Mouse (Mus musculus): ENCODE results near the gene Krtap3-3.
"Not testable (repeated sequence)": the region's sequence is repeated elsewhere in the genome, so short reads cannot be mapped to it uniquely, and the experiment has no call there.

Krtap3-3 gene
- long read RNA-seq, experiment 1: 0 reads
- long read RNA-seq, experiment 2: 0 reads

GRCm38 (mm10) chr11:99550765-99551164 is at the start of gene Krtap3-3:
TSS of gene Krtap3-3 (minus strand) at chr11:99550865.
- intact Hi-C loops (cut with DNase I): no loop called here

- intact Hi-C loops (cut with DNase I): not testable (repeated sequence)
Observed at GRCm38 (mm10) chr11:99597742-99598141, 47.1 kb upstream of the Krtap3-3 start, which contains the start of gene Krtap9-3. TSS of gene Krtap9-3 (minus strand) at chr11:99598105.

GRCm38 (mm10) chr11:99590981-99591380 is 40.3 kb upstream of the Krtap3-3 start, which contains the start of gene Krtap1-3:
TSS of gene Krtap1-3 (minus strand) at chr11:99591339.
- intact Hi-C loops (cut with DNase I): no loop called here

DNA sequence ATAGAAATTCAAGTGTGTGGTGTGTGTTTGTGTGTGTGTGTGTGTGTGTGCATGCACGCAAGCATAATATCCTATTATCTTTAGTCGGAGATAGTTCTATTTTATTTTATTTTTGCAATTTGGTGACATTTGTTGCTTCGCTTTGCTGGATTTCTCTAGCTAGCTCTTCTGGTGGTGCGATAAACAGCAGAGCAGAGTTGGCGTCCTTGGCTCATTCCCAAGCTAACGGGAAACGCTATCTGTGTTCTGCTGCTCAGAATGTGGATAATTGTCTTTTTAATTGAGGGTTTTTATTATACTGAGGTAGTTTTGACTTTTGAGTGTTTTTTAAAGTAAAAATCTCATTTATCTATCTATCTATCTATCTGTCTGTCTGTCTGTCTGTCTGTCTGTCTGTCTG is 34.4 kb upstream of the Krtap3-3 start:
- intact Hi-C loops (cut with DNase I): no loop called here

- intact Hi-C loops (cut with DNase I): no loop called here
Observed at GRCm38 (mm10) chr11:99583245-99583704, 32.6 kb upstream of the Krtap3-3 start, which contains the start of gene Krtap1-4. TSS of gene Krtap1-4 (minus strand) at chr11:99583654.

- intact Hi-C loops (cut with DNase I): no loop called here
Observed at GRCm38 (mm10) chr11:99581564-99581963, 30.9 kb upstream of the Krtap3-3 start.

- intact Hi-C loops (cut with DNase I): no loop called here
Observed at GRCm38 (mm10) chr11:99581051-99581450, 30.4 kb upstream of the Krtap3-3 start.

GRCm38 (mm10) chr11:99580636-99581035 is 30.0 kb upstream of the Krtap3-3 start, which contains the start of gene Krtap1-5:
TSS of gene Krtap1-5 (minus strand) at chr11:99581016.
- intact Hi-C loops (cut with DNase I): no loop called here

DNA sequence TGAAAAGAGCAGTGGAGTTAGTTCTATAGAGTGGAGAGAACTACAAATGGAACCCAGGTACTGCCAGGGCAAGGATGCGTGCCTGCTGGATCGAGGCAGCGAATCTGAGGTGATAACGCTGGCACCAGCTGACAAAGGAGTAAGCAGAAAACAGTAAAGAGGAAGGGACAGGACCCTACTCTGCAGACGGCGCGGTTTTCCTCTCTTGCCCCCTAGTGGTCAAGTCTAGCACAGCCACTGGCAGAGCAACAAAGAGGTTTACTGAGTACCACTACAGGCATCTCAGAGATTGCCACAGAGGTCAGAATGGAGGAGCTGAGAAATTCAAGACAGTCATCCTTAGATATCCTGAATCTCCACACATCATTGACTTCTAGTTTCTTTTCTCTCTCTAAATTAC is 23.4 kb upstream of the Krtap3-3 start:
- intact Hi-C loops (cut with DNase I): loop anchor here (5.0 to 10.0 kb wide), 2 partner anchors 107 to 431 kb away; no protein-coding TSS in a partner anchor

DNA sequence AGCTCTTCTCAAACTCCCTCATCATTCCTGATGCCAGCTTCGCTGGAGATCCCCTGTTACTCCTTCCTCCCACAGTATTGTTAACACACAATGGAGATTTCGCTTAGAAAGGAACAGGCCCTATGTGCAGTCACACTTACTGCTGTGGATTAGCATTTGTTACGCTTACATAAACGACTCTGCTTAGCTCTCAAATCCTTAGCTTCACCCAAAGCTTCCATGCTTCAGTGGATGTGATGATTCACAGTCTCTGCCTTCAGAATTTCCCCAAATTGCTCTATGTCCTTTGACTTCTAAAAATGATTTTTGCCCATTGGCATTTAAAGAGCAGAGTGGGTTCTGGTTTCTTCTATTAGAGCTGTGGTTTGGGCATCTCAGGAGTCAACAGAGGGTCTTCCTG is 22.5 kb upstream of the Krtap3-3 start:
- intact Hi-C loops (cut with DNase I): loop anchor here (5.0 to 10.0 kb wide), 2 partner anchors 106 to 432 kb away; no protein-coding TSS in a partner anchor

- intact Hi-C loops (cut with DNase I): no loop called here
Observed at GRCm38 (mm10) chr11:99566530-99566929, 15.9 kb upstream of the Krtap3-3 start, which contains the start of gene Krtap3-1. TSS of gene Krtap3-1 (minus strand) at chr11:99566630.

DNA sequence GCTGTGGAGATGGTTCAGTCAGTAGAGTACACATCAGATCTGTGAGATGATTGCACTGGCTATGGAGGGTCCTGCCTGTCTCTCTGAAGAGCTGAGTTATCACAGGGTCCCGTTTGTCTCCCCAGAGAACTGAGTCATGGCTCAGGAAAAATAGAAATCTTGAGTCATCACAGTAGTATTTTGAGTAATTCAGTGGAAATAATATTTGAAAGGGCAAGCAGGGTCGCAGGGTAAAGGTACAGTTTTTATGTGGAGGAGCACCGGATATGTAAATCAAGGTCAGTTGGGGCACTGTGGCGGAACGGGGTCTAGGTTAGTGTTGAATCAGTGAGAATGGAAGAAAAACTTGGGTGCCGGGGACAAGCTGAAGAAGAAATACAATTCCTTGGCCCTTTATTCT is 11.9 kb upstream of the Krtap3-3 start:
- intact Hi-C loops (cut with DNase I): no loop called here

GRCm38 (mm10) chr11:99559366-99559765 is 8.7 kb upstream of the Krtap3-3 start, which contains the start of gene Gm11939:
TSS of gene Gm11939 (minus strand) at chr11:99559466.
- intact Hi-C loops (cut with DNase I): no loop called here

DNA sequence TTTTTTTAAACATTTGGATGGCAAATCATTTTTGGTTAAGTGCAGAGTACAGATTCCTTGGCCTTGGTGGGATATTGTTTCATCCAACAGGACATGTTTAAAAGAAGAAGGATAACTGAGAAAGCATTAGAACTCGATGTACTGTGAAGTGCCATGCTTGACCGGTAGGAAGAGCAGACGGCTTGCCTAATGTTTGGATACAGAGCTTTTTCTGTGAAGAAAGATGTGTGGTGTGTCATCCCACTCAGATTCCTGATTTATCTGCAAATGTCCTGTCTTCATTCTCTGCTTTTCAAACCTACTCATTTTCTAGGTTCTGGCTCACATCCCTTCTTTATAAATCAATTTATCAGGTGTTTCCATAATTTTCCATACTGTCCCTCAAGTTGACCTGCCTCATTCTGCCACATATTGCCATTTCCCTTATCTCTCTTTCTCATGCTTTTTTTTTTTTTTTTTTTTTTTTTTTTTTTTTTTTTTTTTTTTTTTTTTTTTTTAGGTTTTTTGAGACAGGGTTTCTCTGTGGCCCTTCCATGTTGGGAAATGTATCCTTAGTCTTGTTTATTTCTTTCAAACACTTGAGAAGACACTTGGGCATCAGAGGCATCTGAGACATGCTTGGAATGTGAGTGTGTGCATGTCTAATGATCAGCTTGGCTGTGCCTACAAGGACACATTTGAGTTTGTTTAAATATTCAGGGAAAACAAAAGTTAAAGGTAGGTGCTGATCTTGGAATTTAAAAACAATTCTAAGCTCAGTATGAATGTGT is 7.5 kb upstream of the Krtap3-3 start:
- intact Hi-C loops (cut with DNase I): no loop called here

- intact Hi-C loops (cut with DNase I): no loop called here
Observed at GRCm38 (mm10) chr11:99556753-99557152, 6.1 kb upstream of the Krtap3-3 start, which contains the start of gene Krtap3-2. TSS of gene Krtap3-2 (minus strand) at chr11:99556853.

- intact Hi-C loops (cut with DNase I): no loop called here
Observed at GRCm38 (mm10) chr11:99556195-99556594, 5.5 kb upstream of the Krtap3-3 start.

DNA sequence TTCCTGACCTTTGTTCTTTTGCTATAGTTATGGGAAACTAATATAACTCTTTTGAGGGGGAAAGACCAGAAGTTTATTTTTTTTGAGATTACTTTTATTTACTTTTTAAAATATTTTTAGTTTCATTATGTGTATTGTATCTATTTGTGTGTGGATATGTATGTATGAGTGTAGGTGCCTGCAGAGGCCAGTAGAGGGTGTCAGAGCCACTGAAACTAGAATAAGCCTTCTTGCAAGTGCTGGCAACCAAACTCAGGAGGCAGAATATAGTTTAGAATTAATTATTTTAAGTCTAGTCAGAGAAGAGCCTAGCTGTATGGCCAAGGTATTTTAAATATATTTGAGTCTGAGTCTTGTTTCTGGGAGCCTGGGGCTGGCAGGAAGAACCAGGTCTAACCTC is 2.8 kb downstream of the Krtap3-3 start:
- intact Hi-C loops (cut with DNase I): no loop called here

- intact Hi-C loops (cut with DNase I): no loop called here
Observed at GRCm38 (mm10) chr11:99539721-99540120, 10.9 kb downstream of the Krtap3-3 start.

GRCm38 (mm10) chr11:99521288-99521860 is 29.3 kb downstream of the Krtap3-3 start, which contains the start of gene Krt39:
TSS of gene Krt39 (minus strand) at chr11:99521338.
- intact Hi-C loops (cut with DNase I): no loop called here

- intact Hi-C loops (cut with DNase I): no loop called here
Observed at GRCm38 (mm10) chr11:99514098-99514497, 36.6 kb downstream of the Krtap3-3 start.
